In genomic region chr7:30972426-30973250, GRCm38 (mm10) we compare ENCODE assay signal across 8 mouse cellular contexts. TPM values are rescaled to one million over a fixed set of nuclear protein-coding genes. Genes with fewer than 3 reads are reported as not detected.
A peak's percentile ranks its signal among the peaks of the same experiment; 100 is the strongest.
DNase-seq lines count a peak whose midpoint lies in the region; ATAC-seq and TF ChIP-seq lines count a peak whose summit lies in the region.

No protein-coding gene starts in this region.

- peak overlapping the region; percentile 82 for H3K4me3 ChIP-seq in liver, adult 2 months (ENCODE audit: insufficient read depth, low read depth, low read length)
- H3K4me3 ChIP-seq in forebrain, embryonic 11.5 days (ENCODE audit: low read depth, low read length), result peak overlapping the region; percentile 48
- H3K4me3 ChIP-seq in limb, embryonic 15.5 days, result peak overlapping the region; percentile 47
- peak overlapping the region; percentile 32 for H3K4me3 ChIP-seq in neural tube, embryonic 15.5 days (replicated peaks)

- peak overlapping the region; percentile 98 for H3K9ac ChIP-seq in liver, adult 2 months (ENCODE audit: low read depth, low read length)
- peak overlapping the region; percentile 67 for H3K9ac ChIP-seq in forebrain, embryonic 11.5 days (ENCODE audit: low read length)
- H3K9ac ChIP-seq in limb, embryonic 15.5 days, result peak overlapping the region; percentile 47
- peak overlapping the region; percentile 26; the same call in 1 of the 2 replicates for H3K9ac ChIP-seq in neural tube, embryonic 15.5 days (replicated peaks)

- no peak for TF ChIP-seq POLR2A in liver, adult 2 months (IDR thresholded peaks at IDR 0.05; ENCODE audit: extremely low read depth, insufficient read depth, low read length)

- peak; percentile 64 for DNase-seq in liver, adult 2 months (ENCODE audit: extremely low read depth, low read depth, low spot score)
- DNase-seq in liver (no peak), adipocyte (ENCODE audit: low spot score) (no peak)
- no peak for DNase-seq in forebrain, embryonic 11.5 days (ENCODE audit: low spot score)
- no peak for DNase-seq in spleen, postnatal 4 days (ENCODE audit: low spot score in 2 of 2)
- DNase-seq in adrenal gland, adult 18-20 months (ENCODE audit: low spot score in 2 of 2), result no peak

- ATAC-seq in forebrain, embryonic 11.5 days (replicated peaks; ENCODE audit: low FRiP score), result peak; percentile 63
- ATAC-seq in limb, embryonic 15.5 days (ENCODE audit: insufficient number of reproducible peaks, low FRiP score, low TSS enrichment, low read depth), result no peak
- ATAC-seq in neural tube, embryonic 15.5 days (ENCODE audit: low FRiP score), result no peak

- no peaks in the 10 kb centered on the region for H3K27me3 ChIP-seq in liver, adult 2 months (ENCODE audit: control insufficient read depth, insufficient read depth, low read length)
- H3K27me3 ChIP-seq in forebrain, embryonic 11.5 days (ENCODE audit: control insufficient read depth, insufficient read depth, low read length), result no peaks in the 10 kb centered on the region; the same call in 1 of the 2 replicates
- H3K27me3 ChIP-seq in limb, embryonic 15.5 days, result peaks cover 18% of the 10 kb centered on the region
- peaks cover 27% of the 10 kb centered on the region for H3K27me3 ChIP-seq in neural tube, embryonic 15.5 days (replicated peaks)

- H3K9me3 ChIP-seq in forebrain, embryonic 11.5 days (ENCODE audit: control insufficient read depth, low read length), result no peaks in the 10 kb centered on the region
- no peaks in the 10 kb centered on the region for H3K9me3 ChIP-seq in limb, embryonic 15.5 days
- H3K9me3 ChIP-seq in neural tube, embryonic 15.5 days (replicated peaks), result no peaks in the 10 kb centered on the region

- H3K4me1 ChIP-seq in liver, adult 2 months (ENCODE audit: control insufficient read depth, insufficient read depth, low read length), result peaks cover 31% of the 10 kb centered on the region
- H3K4me1 ChIP-seq in forebrain, embryonic 11.5 days (replicated peaks; ENCODE audit: control insufficient read depth, insufficient read depth, low read length), result peaks cover 4% of the 10 kb centered on the region; the same call in 1 of the 2 replicates
- H3K4me1 ChIP-seq in limb, embryonic 15.5 days, result peaks cover 14% of the 10 kb centered on the region
- H3K4me1 ChIP-seq in neural tube, embryonic 15.5 days, result peaks cover 14% of the 10 kb centered on the region

- TF ChIP-seq CTCF in liver, adult 2 months (IDR thresholded peaks at IDR 0.05; ENCODE audit: low read depth, low read length), result no peak

- H3K36me3 ChIP-seq in liver, adult 2 months (ENCODE audit: control insufficient read depth, insufficient read depth, low read length), result peaks cover 8% of the 10 kb centered on the region; the same call in 1 of the 2 replicates
- H3K36me3 ChIP-seq in forebrain, embryonic 11.5 days (ENCODE audit: control insufficient read depth, insufficient read depth, low read length), result no peaks in the 10 kb centered on the region; the same call in 1 of the 2 replicates
- H3K36me3 ChIP-seq in limb, embryonic 15.5 days, result no peaks in the 10 kb centered on the region
- no peaks in the 10 kb centered on the region for H3K36me3 ChIP-seq in neural tube, embryonic 15.5 days

- peak overlapping the region; percentile 96 for H3K27ac ChIP-seq in liver, adult 2 months (replicated peaks; ENCODE audit: insufficient read depth, low read depth, low read length)
- no peak overlapping the region for H3K27ac ChIP-seq in forebrain, embryonic 11.5 days (ENCODE audit: low read depth, low read length)
- peak overlapping the region; percentile 17; the same call in 1 of the 2 replicates for H3K27ac ChIP-seq in limb, embryonic 15.5 days
- H3K27ac ChIP-seq in neural tube, embryonic 15.5 days (replicated peaks), result 0 out of 2 replicates have a peak overlapping the region, but pooled peaks have one; percentile 18

- peak overlapping the region; percentile 78 for H3K4me2 ChIP-seq in forebrain, embryonic 11.5 days (ENCODE audit: low read depth, low read length, severe bottlenecking)
- H3K4me2 ChIP-seq in limb, embryonic 15.5 days, result peak overlapping the region; percentile 74
- peak overlapping the region; percentile 59 for H3K4me2 ChIP-seq in neural tube, embryonic 15.5 days

- WGBS in liver, adult 2 months, result 4% methylated on average over 41 of the region's 41 CpGs
- 2% methylated on average over 41 of the region's 41 CpGs for WGBS in forebrain, embryonic 11.5 days
- WGBS in limb, embryonic 15.5 days, result 5% methylated on average over 41 of the region's 41 CpGs
- 4% methylated on average over 41 of the region's 41 CpGs for WGBS in neural tube, embryonic 15.5 days

- H3K79me2 ChIP-seq in liver, adult 2 months (ENCODE audit: control insufficient read depth, insufficient read depth, low read length), result peaks cover 20% of the 10 kb centered on the region

RNA-seq across cellular contexts. Expression of gene Lsr, which starts 0.6 kb away (rescaled TPM):
- 75.7 and 86.7 TPM in 2 replicates for total RNA-seq in liver, adult 2 months (2014; rRNA removed)
- 289 and 362 TPM in 2 replicates for polyA plus RNA-seq in liver, adult 2 months (2012; rRNA removed)
- 30.8 and 32.5 TPM in 2 replicates for polyA plus RNA-seq in forebrain, embryonic 11.5 days (2014; fragmentation: Nextera tagmentation; extraction: Ambion mirVana)
- polyA plus RNA-seq in limb, embryonic 15.5 days (2015; fragmentation: Nextera tagmentation; extraction: Ambion mirVana), result 37.1 and 39.5 TPM in 2 replicates
- polyA plus RNA-seq in neural tube, embryonic 15.5 days (2015; fragmentation: Nextera tagmentation; extraction: Ambion mirVana), result 19.2 and 37.4 TPM in 2 replicates
- total RNA-seq in adrenal gland, adult 18-20 months (2021), result 10 to 100 TPM in 1 of 2 experiments, 1 to 10 TPM in 1; 6.8 to 19.1 TPM

RNA-seq across cellular contexts. Expression of gene Fam187b, which starts 1.0 kb away (rescaled TPM):
- 2.4 and 3.0 TPM in 2 replicates for total RNA-seq in liver, adult 2 months (2014; rRNA removed)
- 3.7 and 3.9 TPM in 2 replicates for polyA plus RNA-seq in liver, adult 2 months (2012; rRNA removed)
- polyA plus RNA-seq in forebrain, embryonic 11.5 days (2014; fragmentation: Nextera tagmentation; extraction: Ambion mirVana), result 0.81 and 1.3 TPM in 2 replicates
- polyA plus RNA-seq in limb, embryonic 15.5 days (2015; fragmentation: Nextera tagmentation; extraction: Ambion mirVana), result 2.4 and 2.7 TPM in 2 replicates
- polyA plus RNA-seq in neural tube, embryonic 15.5 days (2015; fragmentation: Nextera tagmentation; extraction: Ambion mirVana), result 0.20 and 1.4 TPM in 2 replicates
- under 1 TPM; 0.61 to 0.66 TPM for total RNA-seq in adrenal gland, adult 18-20 months (2021)

RNA-seq across cellular contexts. Expression of gene Usf2, which starts 16.0 kb away (rescaled TPM):
- total RNA-seq in liver, adult 2 months (2014; rRNA removed), result 40.5 and 55.1 TPM in 2 replicates
- polyA plus RNA-seq in liver, adult 2 months (2012; rRNA removed), result 160 and 161 TPM in 2 replicates
- 28.4 and 29.3 TPM in 2 replicates for polyA plus RNA-seq in forebrain, embryonic 11.5 days (2014; fragmentation: Nextera tagmentation; extraction: Ambion mirVana)
- 22.3 and 23.4 TPM in 2 replicates for polyA plus RNA-seq in limb, embryonic 15.5 days (2015; fragmentation: Nextera tagmentation; extraction: Ambion mirVana)
- polyA plus RNA-seq in neural tube, embryonic 15.5 days (2015; fragmentation: Nextera tagmentation; extraction: Ambion mirVana), result 27.7 and 36.0 TPM in 2 replicates
- total RNA-seq in adrenal gland, adult 18-20 months (2021), result 100 to 1,000 TPM; 104 to 122 TPM

RNA-seq across cellular contexts. Expression of gene Hamp, which starts 28.8 kb away (rescaled TPM):
- 1,191 and 3,227 TPM in 2 replicates for total RNA-seq in liver, adult 2 months (2014; rRNA removed)
- 8,217 and 12,671 TPM in 2 replicates for polyA plus RNA-seq in liver, adult 2 months (2012; rRNA removed)
- polyA plus RNA-seq in forebrain, embryonic 11.5 days (2014; fragmentation: Nextera tagmentation; extraction: Ambion mirVana), result not detected in 2 replicates
- polyA plus RNA-seq in limb, embryonic 15.5 days (2015; fragmentation: Nextera tagmentation; extraction: Ambion mirVana), result not detected in 2 replicates
- polyA plus RNA-seq in neural tube, embryonic 15.5 days (2015; fragmentation: Nextera tagmentation; extraction: Ambion mirVana), result not detected in 2 replicates
- total RNA-seq in adrenal gland, adult 18-20 months (2021), result 1 to 10 TPM in 1 of 2 experiments, not detected in 1; 4.3 TPM

RNA-seq across cellular contexts. Expression of gene Hamp2, which starts 48.2 kb away (rescaled TPM):
- total RNA-seq in liver, adult 2 months (2014; rRNA removed), result 445 and 548 TPM in 2 replicates
- 6,798 and 9,385 TPM in 2 replicates for polyA plus RNA-seq in liver, adult 2 months (2012; rRNA removed)
- polyA plus RNA-seq in forebrain, embryonic 11.5 days (2014; fragmentation: Nextera tagmentation; extraction: Ambion mirVana), result not detected in 2 replicates
- not detected in 2 replicates for polyA plus RNA-seq in limb, embryonic 15.5 days (2015; fragmentation: Nextera tagmentation; extraction: Ambion mirVana)
- not detected in 2 replicates for polyA plus RNA-seq in neural tube, embryonic 15.5 days (2015; fragmentation: Nextera tagmentation; extraction: Ambion mirVana)
- total RNA-seq in adrenal gland, adult 18-20 months (2021), result 1 to 10 TPM in 1 of 2 experiments, not detected in 1; 3.4 TPM

Comparison
In these comparisons a context has a peak if more than half of its experiments do, and no peak if none do; other contexts are left out.
1. H3K4me3 ChIP-seq: peak in every context shown above with its lines; median percentile 82 in liver, adult 2 months; 48 in forebrain, embryonic 11.5 days; 47 in limb, embryonic 15.5 days; 32 in neural tube, embryonic 15.5 days.
2. H3K9ac ChIP-seq: peak in every context shown above with its lines; median percentile 98 in liver, adult 2 months; 67 in forebrain, embryonic 11.5 days; 47 in limb, embryonic 15.5 days; 26 in neural tube, embryonic 15.5 days.